Mouse (Mus musculus): Measurements from ENCODE around the gene Nfix.

The Nfix gene

DNA sequence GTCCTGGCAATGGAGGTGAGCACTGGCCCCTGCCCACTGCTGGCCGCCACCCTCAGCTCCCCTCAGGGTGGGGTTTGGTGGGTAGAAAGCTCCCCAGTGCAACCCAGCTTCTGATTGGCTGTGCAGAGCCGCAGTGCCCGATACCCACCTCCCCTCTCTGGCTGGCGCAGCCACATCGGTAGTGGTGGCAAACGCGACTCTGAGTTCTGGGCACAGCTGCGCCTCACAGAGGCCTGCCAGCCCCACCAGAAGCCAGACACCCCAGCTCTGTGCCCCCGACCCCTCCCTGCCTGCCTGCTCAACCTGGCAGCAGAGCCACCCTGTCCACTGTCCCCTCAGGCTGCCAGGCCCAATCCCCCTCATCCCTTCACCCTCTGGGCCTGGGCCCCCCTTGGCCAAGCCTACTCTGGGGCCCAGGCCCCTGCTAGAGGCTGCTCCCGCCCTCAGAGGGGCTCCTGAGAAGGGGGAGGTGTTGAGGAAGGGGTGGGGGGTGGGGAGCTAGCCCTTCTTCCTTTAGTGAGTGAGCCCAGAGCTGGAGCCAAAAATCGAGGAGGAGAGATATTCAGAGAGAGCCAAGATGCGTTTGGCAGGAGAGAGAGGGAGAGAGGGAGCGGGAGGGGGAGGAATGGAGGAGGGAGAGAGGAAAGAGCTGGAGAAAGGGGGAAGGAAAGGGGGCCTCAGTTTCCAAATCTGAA lies 6.2 kb downstream of the Nfix start:
- DNase-seq, result no peak

DNA sequence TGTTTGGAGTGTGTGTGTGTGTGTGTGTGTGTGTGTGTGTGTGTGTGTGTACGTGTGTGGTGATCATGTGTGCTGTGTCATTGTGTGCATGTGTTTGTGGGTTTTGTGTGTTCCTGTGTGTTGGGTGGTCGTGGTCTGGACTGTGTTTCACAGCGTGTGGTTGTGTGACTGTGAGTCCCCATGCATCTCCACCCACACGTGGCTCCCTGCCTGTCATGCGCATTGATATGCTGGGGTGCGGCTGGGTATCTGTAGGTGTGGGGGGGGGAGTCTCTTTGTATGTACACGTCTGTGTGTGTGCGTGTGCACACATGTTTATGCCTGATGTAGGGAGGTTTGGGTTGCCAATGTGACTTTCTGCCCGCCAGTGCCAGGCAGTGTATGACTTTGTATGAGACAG lies 7.0 kb downstream of the Nfix start:
- no peak for DNase-seq

DNA sequence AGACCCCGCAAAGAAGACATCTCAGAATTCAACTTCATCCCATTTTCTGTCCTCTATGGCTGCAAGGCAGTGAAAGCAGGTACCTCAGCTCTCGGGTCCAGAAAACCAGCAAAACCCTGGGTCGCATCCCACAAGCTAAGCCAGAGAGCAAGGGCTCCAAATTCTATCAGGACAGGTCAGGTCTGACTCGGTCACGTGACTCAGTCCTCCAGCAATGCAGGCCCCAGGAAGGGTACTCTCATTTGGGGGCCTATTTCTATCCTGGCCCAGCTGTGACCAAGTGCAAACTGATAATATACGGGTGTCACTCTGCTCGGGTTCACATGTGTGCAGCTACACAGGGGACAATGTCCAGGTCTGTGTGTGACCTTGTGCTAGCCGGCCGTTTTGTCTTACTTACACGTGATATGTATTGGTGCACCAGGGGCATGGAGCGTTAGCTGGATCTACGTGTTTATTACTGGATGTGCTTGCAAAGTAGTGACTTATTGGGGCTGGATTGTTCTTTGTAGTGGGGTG lies 7.7 kb downstream of the Nfix start:
- DNase-seq, result no peak

- DNase-seq, result no peak
Observed at GRCm38 (mm10) chr8:84790537-84790936, 9.6 kb downstream of the Nfix start.

DNA sequence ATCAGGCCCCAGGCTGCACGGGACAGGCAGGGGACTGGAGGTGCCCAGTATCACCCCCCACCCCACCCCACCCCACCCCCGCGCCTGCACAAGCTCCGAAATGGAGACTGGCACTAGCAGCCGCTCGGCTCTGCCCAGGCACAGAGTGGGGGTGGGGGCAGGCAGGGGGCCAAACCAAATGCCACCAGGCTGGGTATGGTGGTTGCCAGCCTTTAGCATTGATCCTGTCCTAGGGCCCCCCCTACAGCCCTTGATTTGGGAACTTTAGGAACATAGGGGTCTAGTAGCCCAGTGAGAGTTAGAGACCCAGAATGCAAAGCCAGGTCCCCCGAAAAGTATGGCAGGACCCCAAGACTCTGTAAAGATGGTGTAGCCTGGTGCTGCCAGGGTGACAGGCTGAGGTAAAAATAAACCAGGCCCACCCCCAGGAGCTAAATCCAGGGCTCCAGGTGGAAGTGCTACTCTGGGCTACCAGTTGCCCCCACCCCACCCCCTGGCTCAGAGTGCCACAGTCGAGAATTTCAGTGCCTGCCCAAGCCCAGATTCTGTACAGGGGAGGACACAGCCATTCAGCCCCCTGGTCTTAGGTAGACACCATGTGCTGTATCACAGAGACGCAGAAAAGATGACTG lies 10.2 kb downstream of the Nfix start:
- no peak for DNase-seq

GRCm38 (mm10) chr8:84789345-84789744 lies 10.8 kb downstream of the Nfix start:
- no peak for DNase-seq

- DNase-seq, result peak; percentile 88
Observed at GRCm38 (mm10) chr8:84788896-84789295, 11.2 kb downstream of the Nfix start.

- no peak for DNase-seq
Observed at GRCm38 (mm10) chr8:84787523-84788302, 12.4 kb downstream of the Nfix start.

DNA sequence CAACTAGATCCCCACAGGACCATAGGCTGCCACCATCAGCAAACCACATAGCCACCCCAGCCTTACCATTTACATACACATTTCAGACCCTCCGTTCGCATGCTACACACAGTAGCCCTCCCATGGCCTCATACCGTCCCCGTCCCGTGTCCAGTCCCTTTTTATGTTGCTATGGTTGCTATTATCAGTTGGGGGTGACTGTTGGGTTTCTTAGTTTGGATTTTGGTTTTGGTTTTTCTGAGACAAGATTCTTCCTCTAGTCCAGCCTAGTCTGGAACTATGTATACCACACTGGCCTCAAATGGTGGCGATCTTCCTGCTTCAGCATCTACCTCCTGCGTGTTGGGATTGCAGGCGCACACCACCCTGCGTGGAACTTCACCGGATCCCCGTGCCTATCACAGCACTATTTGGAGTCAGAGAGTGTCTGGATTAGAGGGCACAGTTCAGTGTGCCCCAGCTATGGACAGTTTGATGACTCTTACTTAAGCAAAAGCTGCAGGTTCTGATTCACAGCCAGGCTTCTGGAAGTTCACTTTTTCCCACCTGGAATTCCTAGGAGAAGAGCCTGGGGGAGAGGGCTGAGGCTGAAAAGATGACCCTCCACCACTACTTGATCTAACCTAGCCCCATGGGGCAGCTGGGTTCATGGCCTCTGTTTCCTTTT lies 13.2 kb downstream of the Nfix start:
- DNase-seq, result no peak

GRCm38 (mm10) chr8:84785756-84786677 lies 14.1 kb downstream of the Nfix start:
- peak; percentile 78 for DNase-seq

DNA sequence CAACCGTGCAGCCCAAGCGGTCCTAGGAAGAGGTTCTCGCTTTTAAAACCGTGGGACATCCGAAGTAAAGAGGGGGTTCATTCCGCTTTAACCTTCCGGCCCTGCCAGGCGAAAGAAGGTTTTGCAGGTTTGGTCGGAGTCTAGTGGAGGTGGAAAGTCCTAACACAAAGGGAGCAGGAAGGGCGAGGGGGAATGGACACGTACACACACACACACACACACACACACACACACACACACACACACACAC lies 14.7 kb downstream of the Nfix start:
- DNase-seq, result no peak

DNA sequence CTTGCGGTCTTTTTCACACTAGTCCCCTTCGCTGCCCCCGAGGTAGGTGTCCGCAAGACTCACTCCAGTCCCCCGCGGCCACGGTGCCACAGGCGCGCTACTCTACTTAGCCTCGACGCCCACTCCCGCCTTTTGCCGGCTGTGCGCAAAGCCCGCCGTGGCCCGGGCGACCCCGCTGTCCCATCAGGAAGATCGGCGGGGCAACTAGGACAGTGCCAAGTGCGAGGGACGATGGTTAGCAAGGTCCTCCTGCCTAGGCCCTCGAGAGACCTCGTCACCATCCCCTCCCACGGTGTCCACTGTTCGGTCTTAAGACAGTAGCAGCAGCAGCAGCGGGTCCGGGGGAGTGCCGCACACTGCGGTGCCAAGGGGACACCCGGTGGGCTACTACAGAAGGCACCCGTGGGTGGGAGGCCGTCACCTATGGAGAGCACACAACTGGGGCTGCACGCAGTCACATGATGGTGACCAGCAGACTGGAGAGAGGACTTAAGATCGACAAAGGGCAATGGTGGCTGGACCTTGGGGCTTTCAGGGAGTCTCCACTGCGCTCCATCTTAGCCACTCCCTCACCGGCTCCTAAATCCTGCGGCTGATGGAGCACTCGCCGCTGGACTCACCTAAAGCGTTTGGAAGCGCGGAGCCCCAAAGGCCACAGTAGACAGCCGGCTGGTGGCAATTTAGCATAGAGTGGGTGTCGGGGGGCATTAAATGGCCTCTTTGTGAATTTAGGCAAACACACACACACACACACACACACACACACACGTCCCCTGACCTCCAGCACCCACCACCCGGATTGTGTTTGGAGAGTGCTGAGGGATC lies 15.3 kb downstream of the Nfix start:
- DNase-seq, result no peak

DNA sequence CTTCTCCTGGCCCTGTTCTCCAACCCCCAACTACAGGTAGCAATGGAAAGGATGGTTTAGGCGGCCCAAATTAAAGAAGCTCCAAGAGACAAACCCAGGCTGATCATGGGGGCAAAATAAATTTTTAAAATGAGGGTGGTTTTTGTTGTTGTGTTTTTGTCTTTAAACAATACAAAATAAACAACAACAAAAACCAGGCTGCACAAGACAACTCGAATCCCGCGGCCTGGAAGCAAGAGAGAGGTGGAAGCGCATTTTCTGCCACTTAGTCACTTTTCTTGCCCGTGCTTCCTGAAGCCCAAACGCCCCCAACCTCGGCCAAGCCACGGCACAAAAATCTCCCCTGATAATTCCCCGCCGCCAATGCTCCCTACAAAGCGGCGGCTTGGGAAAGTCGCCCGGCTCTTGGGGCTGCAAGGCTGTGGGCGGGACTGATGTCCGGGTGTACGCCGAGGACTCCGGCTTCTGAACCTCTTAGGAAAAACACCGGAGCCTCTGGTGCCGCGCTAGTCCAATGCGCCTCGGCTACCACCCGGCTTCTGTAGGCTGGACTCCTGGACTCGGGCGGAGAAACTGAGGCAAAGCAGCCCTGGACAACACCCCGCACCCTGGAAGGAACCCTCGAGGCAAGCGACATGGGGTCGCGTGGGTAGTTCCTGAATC lies 16.1 kb downstream of the Nfix start:
- DNase-seq, result peak; percentile 58

DNA sequence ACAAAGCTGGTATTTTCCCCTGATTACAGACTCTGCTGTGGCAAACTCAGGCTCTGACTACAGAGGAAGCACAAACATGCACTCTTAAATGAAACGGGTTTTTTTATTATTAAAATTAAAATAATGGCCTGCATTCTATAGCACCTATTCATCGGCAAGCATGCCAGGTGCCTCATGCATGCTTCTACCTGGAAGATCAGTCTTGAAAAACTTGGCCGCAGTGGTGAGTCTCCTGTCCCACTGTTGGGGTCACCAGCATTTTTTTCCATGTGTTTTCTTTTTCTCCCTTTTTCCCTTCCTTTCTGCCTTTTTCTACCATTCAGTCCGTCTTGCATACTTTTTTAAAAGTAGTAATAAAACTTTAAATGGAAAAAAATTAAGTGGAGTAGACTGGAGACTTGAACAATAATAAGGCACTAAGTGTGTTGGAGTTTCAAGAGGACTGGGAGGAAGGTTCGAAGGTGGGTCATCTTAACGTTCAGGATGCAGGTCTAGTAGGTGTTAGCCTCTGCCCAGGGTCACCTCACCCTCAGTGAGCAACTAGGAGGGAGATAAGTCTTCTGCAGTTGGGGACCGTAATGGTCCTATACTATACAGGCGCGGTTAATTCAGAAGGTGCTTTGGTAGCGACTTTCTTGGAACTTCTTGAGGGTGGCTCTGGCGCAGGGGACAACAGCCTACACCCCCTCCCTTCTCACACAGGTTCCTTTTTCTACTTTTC lies 16.8 kb downstream of the Nfix start:
- DNase-seq, result no peak

GRCm38 (mm10) chr8:84782680-84783079 lies 17.5 kb downstream of the Nfix start:
- no peak for DNase-seq

DNA sequence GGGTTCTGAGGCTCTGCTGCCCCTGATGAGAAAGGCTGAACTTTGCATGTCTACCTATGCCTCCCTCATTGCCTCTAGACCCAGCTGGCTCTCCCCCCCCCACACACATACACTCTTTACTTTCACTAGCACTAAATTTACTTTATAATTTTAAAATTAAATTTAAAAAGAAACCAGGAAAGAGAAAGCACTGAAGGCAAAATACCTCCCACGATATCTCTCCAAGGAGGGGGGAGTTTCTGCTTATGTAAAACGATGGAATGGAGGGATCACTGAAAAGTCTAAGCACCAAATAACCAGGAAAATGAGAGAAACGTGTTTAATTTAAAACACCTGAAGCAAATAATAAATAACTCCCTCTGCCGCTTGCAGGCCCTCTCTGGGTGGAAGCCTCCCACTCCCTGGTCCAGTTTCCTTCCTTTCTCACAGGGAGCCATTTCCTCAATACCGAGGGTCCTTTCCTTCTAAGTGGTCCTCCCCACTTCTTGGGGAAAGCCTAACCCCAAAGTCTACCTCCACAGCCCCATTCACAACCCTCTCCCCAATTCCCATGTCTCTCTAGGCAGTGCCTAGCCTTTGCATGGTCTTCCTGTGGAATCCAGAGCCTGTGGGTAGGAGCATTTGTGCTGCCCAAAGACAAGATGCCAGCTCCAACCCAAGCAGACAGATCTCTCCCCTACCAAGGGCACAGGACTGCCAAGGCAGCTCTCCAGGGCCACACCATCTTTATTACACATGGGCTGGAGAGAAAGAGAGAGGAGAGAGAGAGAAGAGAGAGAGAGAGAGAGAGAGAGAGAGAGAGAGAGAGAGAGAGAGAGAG lies 18.2 kb downstream of the Nfix start:
- DNase-seq, result no peak

- no peak for DNase-seq
Observed at GRCm38 (mm10) chr8:84780949-84781680, 19.0 kb downstream of the Nfix start.

DNA sequence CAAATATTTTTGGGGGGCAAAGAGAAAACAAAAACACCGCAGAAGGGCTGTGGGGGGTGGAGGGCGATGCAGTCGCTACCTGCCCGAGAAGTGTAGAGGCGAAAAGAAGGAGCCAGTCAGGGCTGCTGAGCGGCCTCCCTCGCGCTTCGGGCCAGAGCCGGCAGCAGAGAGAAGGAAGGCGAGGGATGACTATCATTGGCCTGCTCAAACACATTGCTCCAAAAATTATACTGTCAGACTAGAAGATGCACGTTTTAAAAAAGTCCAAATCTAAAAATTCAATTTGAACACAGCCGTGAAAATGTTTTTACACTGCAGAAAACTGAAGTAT lies 20.0 kb downstream of the Nfix start:
- DNase-seq, result no peak
